Mouse (Mus musculus): ENCODE data around the gene Tbc1d2. TPM values are rescaled to one million over a fixed set of nuclear protein-coding genes. Genes with fewer than 3 reads are reported as not detected.
"Not testable (repeated sequence)": the region's sequence is repeated elsewhere in the genome, so short reads cannot be mapped to it uniquely, and the experiment has no call there.

Tbc1d2 gene
- total and polyA plus RNA-seq, 2 experiments from 2014 or later: 0.93 to 6.2 TPM

- H3K4me2 ChIP-seq (ENCODE audit: low read depth, low read length): no peak overlapping the region
- no peak overlapping the region for H3K4me3 ChIP-seq (ENCODE audit: low read depth, low read length)
- H3K4me1 ChIP-seq (ENCODE audit: control insufficient read depth, insufficient read depth): no peaks in the 10 kb centered on the region
- 60% methylated on average over 1 of the region's 1 CpGs for WGBS
- ATAC-seq (ENCODE audit: insufficient read depth, low read depth) (no peak), DNase-seq (ENCODE audit: low spot score) (no peak)
- no peak for TF ChIP-seq EP300 (IDR thresholded peaks at IDR 0.05; ENCODE audit: low read depth)
- TF ChIP-seq CTCF (IDR thresholded peaks at IDR 0.05; ENCODE audit: low read depth): no peak
- H3K9ac ChIP-seq (replicated peaks; ENCODE audit: low read depth, low read length): no peak overlapping the region
- no peaks in the 10 kb centered on the region for H3K27me3 ChIP-seq (ENCODE audit: control insufficient read depth, insufficient read depth, low read length)
- no peaks in the 10 kb centered on the region for H3K9me3 ChIP-seq (replicated peaks; ENCODE audit: control insufficient read depth, low read length)
- H3K36me3 ChIP-seq (replicated peaks; ENCODE audit: control insufficient read depth, insufficient read depth, low read length): no peaks in the 10 kb centered on the region
- no peak overlapping the region for H3K27ac ChIP-seq (ENCODE audit: low read depth)
Measured at GRCm38 (mm10) chr4:46578228-46578627, 71.8 kb downstream of the Tbc1d2 start.

DNA sequence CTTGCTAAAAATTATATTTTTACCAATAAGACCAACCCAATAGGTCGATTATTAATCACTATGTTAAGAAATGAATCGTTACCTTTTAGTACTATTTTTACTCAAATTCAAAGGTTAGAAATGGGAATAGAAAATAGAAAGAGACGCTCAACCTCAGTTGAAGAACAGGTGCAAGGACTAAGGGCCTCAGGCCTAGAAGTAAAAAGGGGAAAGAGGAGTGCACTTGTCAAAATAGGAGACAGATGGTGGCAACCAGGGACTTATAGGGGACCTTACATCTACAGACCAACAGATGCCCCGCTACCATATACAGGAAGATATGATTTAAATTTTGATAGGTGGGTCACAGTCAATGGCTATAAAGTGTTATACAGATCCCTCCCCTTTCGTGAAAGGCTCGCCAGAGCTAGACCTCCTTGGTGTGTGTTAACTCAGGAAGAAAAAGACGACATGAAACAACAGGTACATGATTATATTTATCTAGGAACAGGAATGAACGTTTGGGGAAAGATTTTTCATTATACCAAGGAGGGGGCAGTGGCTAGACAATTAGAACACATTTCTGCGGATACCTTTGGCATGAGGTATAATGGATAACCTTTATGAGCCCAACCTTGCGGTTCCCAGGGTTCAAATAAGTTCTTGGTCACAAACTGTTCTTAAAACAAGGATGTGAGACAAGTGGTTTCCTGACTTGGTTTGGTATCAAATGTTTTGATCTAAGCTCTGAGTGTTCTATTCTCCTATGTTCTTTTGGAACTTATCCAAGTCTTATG, 74.3 kb downstream of the Tbc1d2 start:
- not testable (repeated sequence) for H3K36me3 ChIP-seq (replicated peaks; ENCODE audit: control insufficient read depth, insufficient read depth, low read length); ATAC-seq (ENCODE audit: insufficient read depth, low read depth); H3K4me1 ChIP-seq (ENCODE audit: control insufficient read depth, insufficient read depth); H3K4me3 ChIP-seq (ENCODE audit: low read depth, low read length); H3K9ac ChIP-seq (replicated peaks; ENCODE audit: low read depth, low read length); DNase-seq (ENCODE audit: low spot score); H3K27ac ChIP-seq (ENCODE audit: low read depth); H3K4me2 ChIP-seq (ENCODE audit: low read depth, low read length); H3K27me3 ChIP-seq (ENCODE audit: control insufficient read depth, insufficient read depth, low read length); H3K9me3 ChIP-seq (replicated peaks; ENCODE audit: control insufficient read depth, low read length)
- WGBS: 81% methylated on average over 6 of the region's 10 CpGs

- TF ChIP-seq CTCF (IDR thresholded peaks at IDR 0.05; ENCODE audit: low read depth) (no peak), EP300 (IDR thresholded peaks at IDR 0.05; ENCODE audit: low read depth) (no peak)
- no peak overlapping the region for H3K9ac ChIP-seq (replicated peaks; ENCODE audit: low read depth, low read length)
- no peak overlapping the region for H3K27ac ChIP-seq (ENCODE audit: low read depth)
- H3K4me2 ChIP-seq (ENCODE audit: low read depth, low read length): no peak overlapping the region
- H3K4me1 ChIP-seq (ENCODE audit: control insufficient read depth, insufficient read depth): no peaks in the 10 kb centered on the region
- no peaks in the 10 kb centered on the region for H3K9me3 ChIP-seq (replicated peaks; ENCODE audit: control insufficient read depth, low read length)
- ATAC-seq (ENCODE audit: insufficient read depth, low read depth): no peak
- DNase-seq (ENCODE audit: low spot score): no peak
- H3K27me3 ChIP-seq (ENCODE audit: control insufficient read depth, insufficient read depth, low read length): no peaks in the 10 kb centered on the region
- no peak overlapping the region for H3K4me3 ChIP-seq (ENCODE audit: low read depth, low read length)
- WGBS: 48% methylated on average over 10 of the region's 12 CpGs
- H3K36me3 ChIP-seq (replicated peaks; ENCODE audit: control insufficient read depth, insufficient read depth, low read length): no peaks in the 10 kb centered on the region
Measured at GRCm38 (mm10) chr4:46574841-46575240, 75.2 kb downstream of the Tbc1d2 start.

DNA sequence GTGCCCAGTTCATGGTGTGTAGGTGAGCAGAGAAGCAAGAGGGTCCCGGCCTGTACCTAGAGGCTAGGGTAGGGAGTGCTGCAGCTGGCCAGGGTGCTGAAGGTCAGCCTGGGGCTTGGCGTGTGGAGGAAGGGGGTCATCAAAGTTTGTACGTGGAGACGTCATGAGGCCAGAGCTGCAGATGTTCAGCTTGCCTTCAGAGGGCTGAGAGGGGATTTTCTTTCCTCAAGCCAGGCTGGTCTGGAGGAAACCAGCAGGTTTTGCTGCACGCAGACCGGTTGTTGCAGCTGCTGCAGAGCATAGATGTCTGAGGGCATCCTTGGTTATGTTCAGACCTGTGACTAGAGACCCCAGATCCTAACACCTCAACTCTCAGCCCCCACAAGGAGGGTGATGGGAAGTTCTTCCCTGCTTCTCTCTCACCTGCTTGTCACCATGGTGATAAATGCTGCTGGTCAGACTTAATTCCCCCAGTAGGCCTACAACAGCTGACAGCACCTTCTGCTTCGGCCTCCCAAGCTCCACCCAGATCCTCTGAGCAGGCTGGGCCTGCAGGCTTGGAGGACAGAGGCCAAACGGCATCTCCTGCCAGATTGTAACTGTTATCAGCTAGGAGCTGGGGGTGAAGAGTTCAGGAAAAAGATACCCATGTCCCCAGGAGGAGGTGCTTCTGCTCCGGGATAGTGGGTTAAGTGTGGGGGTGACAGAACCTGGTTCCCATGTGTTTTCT, 75.8 kb downstream of the Tbc1d2 start:
- ATAC-seq (ENCODE audit: insufficient read depth, low read depth) (no peak), DNase-seq (ENCODE audit: low spot score) (no peak)
- no peak overlapping the region for H3K27ac ChIP-seq (ENCODE audit: low read depth)
- no peak overlapping the region for H3K4me2 ChIP-seq (ENCODE audit: low read depth, low read length)
- H3K4me1 ChIP-seq (ENCODE audit: control insufficient read depth, insufficient read depth): no peaks in the 10 kb centered on the region
- 30% methylated on average over 9 of the region's 9 CpGs for WGBS
- H3K36me3 ChIP-seq (replicated peaks; ENCODE audit: control insufficient read depth, insufficient read depth, low read length): no peaks in the 10 kb centered on the region
- TF ChIP-seq CTCF (IDR thresholded peaks at IDR 0.05; ENCODE audit: low read depth) (no peak), EP300 (IDR thresholded peaks at IDR 0.05; ENCODE audit: low read depth) (no peak)
- H3K9me3 ChIP-seq (replicated peaks; ENCODE audit: control insufficient read depth, low read length): no peaks in the 10 kb centered on the region
- no peaks in the 10 kb centered on the region for H3K27me3 ChIP-seq (ENCODE audit: control insufficient read depth, insufficient read depth, low read length)
- no peak overlapping the region for H3K4me3 ChIP-seq (ENCODE audit: low read depth, low read length)
- H3K9ac ChIP-seq (replicated peaks; ENCODE audit: low read depth, low read length): no peak overlapping the region

DNA sequence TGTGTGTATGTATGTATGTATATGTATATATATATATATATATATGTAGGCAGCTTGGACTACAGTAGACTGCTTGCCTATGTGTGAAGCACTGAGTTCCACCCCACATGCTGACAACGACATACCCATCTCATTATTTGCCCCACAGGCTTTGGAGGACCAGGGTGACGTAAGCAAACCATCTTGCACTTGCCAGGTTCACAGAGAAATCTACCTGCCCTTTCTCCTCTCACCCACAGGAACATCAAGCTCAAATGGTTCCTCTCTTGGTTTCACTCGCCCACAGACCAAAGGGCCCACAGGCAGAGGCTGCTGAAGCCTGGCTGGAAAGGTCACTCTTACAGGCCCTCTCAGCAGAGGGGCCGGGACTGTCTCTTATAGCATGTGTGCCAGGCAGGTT, 77.4 kb downstream of the Tbc1d2 start:
- H3K27ac ChIP-seq (ENCODE audit: low read depth): no peak overlapping the region
- 76% methylated on average over 4 of the region's 4 CpGs for WGBS
- TF ChIP-seq CTCF (IDR thresholded peaks at IDR 0.05; ENCODE audit: low read depth): no peak
- no peak for TF ChIP-seq EP300 (IDR thresholded peaks at IDR 0.05; ENCODE audit: low read depth)
- H3K4me2 ChIP-seq (ENCODE audit: low read depth, low read length): no peak overlapping the region
- H3K9me3 ChIP-seq (replicated peaks; ENCODE audit: control insufficient read depth, low read length): no peaks in the 10 kb centered on the region
- H3K36me3 ChIP-seq (replicated peaks; ENCODE audit: control insufficient read depth, insufficient read depth, low read length): no peaks in the 10 kb centered on the region
- no peak overlapping the region for H3K4me3 ChIP-seq (ENCODE audit: low read depth, low read length)
- DNase-seq (ENCODE audit: low spot score) (no peak), ATAC-seq (ENCODE audit: insufficient read depth, low read depth) (no peak)
- 0 out of 2 replicates have a peak, but pooled peaks cover 4% of the 10 kb centered on the region for H3K27me3 ChIP-seq (ENCODE audit: control insufficient read depth, insufficient read depth, low read length)
- no peak overlapping the region for H3K9ac ChIP-seq (replicated peaks; ENCODE audit: low read depth, low read length)
- H3K4me1 ChIP-seq (ENCODE audit: control insufficient read depth, insufficient read depth): no peaks in the 10 kb centered on the region
